Mouse (Mus musculus) CH12.LX (cell line): ENCODE data around the gene Mtfr1l.

Source experiments
- CTCF ChIP-seq, 2 experiments: IDR thresholded peaks in 1 of 2; conservative IDR thresholded peaks in 1 of 2; 2 replicates each; pipeline ENCODE4 v1.5.1; 2011 to 2012; ENCODE audit warnings: low read depth in 2 of 2, low read length in 2 of 2, improper control_type of control experiment in 1 of 2, inconsistent platforms in 1 of 2, mild to moderate bottlenecking in 1 of 2, moderate library complexity in 1 of 2
- ELF1 ChIP-seq: IDR thresholded peaks from 2 replicates; pipeline ENCODE4 v1.6.1; 2014; ENCODE audit warnings: low read depth, mild to moderate bottlenecking, inconsistent platforms, low read length, improper control_type of control experiment
- GABPA ChIP-seq: IDR thresholded peaks from 2 replicates; pipeline ENCODE4 v1.6.1; 2012; ENCODE audit warnings: low read depth, low read length, improper control_type of control experiment, inconsistent platforms; ENCODE audit not compliant: insufficient replicate concordance
- KAT2A ChIP-seq: IDR thresholded peaks from 2 replicates; pipeline ENCODE4 v1.6.1; 2012; ENCODE audit warnings: low read length, improper control_type of control experiment, inconsistent platforms; ENCODE audit not compliant: insufficient replicate concordance
- POLR2A ChIP-seq: IDR thresholded peaks from 2 replicates; pipeline ENCODE4 v1.6.1; 2011; ENCODE audit warnings: low read depth, mild to moderate bottlenecking, improper control_type of control experiment, low read length
- RAD21 ChIP-seq: IDR thresholded peaks from 2 replicates; pipeline ENCODE4 v1.6.1; 2011; ENCODE audit warnings: low read depth, mild to moderate bottlenecking, low read length, improper control_type of control experiment, moderate library complexity

DNA sequence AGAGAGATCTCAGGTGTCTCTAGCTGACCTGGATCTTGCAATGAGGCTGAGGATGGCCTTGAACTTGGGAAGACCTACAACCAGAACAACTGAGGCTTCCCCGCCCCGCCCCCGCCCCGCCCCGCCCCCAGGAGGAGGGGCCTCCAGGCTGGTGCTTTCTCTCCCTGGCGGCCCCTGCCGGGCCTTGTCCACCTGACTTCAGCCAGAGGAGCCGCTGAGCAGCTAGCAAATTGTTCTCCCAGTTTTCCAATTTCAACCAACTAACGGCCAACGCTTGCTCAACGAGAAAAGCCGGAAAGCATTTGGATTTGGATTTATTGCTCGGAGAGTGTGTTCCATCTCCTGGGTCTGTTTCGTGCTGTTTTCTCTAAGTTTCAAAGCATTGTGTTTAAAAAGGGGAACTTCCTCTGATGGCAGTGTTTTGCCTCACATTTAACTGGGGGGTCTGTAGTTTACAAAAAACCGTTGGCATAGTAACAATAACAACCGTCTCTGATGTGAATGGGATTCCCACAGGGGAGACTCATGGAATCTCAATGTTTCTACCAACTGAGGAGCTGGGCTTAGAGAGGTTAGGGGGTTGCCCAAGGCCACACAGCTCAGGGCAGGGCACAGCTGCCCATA, 22.6 kb upstream of the Mtfr1l start:
- TF ChIP-seq POLR2A: no peak
- TF ChIP-seq CTCF (conservative IDR thresholded peaks at IDR 0.05 in 1 of 2, IDR thresholded peaks at IDR 0.05 in 1 of 2; ENCODE audit: low read depth in 2 of 2, low read length in 2 of 2): no peak
- TF ChIP-seq RAD21: no peak
- TF ChIP-seq GABPA: no peak
- TF ChIP-seq KAT2A: no peak
- TF ChIP-seq ELF1: no peak
